Mouse (Mus musculus) adrenal gland, adult (tissue): ENCODE measurements around the gene Gm10128.
"Not testable (repeated sequence)": the region's sequence is repeated elsewhere in the genome, so short reads cannot be mapped to it uniquely, and the experiment has no call there.

Experiments used
- DNase-seq, 2 experiments: peaks; one replicate each; pipeline ENCODE4 v3.0.0; 2022 to 2023; ENCODE audit warnings: low spot score in 1 of 2; ENCODE audit not compliant: inconsistent age in 2 of 2

Gene Gm10128

DNA sequence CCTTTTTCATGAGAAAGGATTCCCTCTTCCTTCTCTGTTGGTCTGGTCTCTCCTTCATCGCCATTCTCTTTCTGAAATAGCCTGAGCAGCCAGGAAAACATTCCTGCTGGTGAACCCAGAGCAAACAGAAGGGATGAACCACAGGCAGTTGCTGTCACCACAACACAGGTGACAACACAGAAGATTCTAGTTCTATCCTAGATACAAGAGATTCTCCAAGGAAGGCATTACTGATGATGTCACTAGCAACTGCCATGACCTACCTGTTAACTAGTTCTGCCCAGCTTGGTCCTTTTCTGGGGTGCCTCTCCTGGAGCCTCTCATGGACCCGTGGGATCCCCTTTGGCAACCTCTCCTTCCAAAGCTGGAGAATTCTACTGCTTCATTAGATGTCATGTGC lies at the start of gene Gm10128:
Gene Gm10128 (minus strand): TSS at position 101 of the 400 bp plus-strand sequence.
- not testable (repeated sequence) for DNase-seq

GRCm38 (mm10) chr14:7681170-7681569 lies 37.4 kb upstream of the Gm10128 start:
- DNase-seq: peak in 1 of 2 experiments; percentile 30

DNA sequence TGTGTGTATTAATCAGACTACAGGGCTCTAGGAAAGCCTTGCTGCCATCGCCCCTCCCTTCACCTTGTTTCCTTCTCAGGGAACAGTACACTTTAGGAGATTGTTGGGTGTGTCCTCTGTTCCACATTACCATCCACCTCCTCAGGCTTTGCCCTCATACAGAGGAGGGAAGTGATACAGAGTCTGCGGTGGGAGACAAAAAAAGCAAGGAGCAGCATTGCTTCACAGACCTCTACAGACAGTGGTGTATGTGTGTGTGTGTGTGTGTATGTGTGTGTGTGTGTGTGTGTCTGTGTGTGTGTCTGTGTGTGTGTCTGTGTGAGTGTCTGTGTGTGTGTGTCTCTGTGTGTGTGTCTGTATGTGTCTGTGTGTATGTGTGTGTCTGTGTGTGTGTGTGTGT lies 18.7 kb upstream of the Gm10128 start:
- DNase-seq: not testable (repeated sequence)

- DNase-seq: peak; percentile 5 to 30
Measured at GRCm38 (mm10) chr14:7658101-7659074, 14.6 kb upstream of the Gm10128 start.

DNA sequence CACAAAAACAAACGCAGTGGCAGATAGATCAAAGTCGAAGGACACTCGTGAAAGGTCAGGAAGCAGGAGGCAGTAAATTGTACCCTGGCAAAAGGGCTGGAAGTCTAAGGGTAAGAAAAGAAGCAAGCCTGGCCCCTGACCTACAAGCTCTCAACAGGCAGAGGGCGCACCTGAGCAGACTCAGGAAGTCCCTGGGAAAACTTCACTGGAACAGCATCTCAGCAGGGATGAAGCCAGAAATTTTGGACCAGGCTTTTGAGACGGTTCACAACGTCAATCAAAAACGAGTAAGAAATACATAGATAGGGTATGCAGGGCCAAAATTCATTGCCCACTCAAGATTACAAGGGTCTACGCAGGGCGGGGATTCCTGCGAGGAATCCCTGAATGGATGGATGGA lies 13.7 kb upstream of the Gm10128 start:
- DNase-seq: peak in 1 of 2 experiments; percentile 33

DNA sequence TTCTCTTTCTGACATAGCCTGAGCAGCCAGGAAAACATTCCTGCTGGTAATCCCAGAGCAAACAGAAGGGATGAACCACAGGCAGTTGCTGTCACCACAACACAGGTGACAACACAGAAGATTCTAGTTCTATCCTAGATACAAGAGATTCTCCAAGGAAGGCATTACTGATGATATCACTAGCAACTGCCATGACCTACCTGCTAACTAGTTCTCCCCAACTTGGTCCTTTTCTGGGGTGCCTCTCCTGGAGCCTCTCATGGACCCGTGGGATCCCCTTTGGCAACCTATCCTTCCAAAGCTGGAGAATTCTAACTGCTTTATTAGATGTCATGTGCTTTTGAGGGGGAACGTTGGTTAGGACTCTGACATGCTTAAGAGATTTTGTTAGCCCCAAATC lies 48.3 kb downstream of the Gm10128 start, which contains the start of gene Gm10338:
Gene Gm10338 (minus strand): TSS at position 101 of the 400 bp plus-strand sequence.
- DNase-seq: not testable (repeated sequence)
